In genomic region chr5:114373174-114373573, GRCm38 (mm10) we compare ENCODE assay signal across 10 mouse cellular contexts. TPM values are rescaled to one million over a fixed set of nuclear protein-coding genes. Genes with fewer than 3 reads are reported as not detected.
DNase-seq lines count a peak whose midpoint lies in the region; ATAC-seq and TF ChIP-seq lines count a peak whose summit lies in the region.
"Had no signal": no experiment of that assay in that cellular context is flagged by ENCODE, and none has a peak within 500 bp of the region (broad histone marks: within the 10 kb centered on the region; RNA-seq: fewer than 3 reads in every experiment).

No protein-coding gene starts in this region.

- TF ChIP-seq EP300 in heart, postnatal 0 days (IDR thresholded peaks at IDR 0.05; ENCODE audit: low read depth): no peak

- peak; percentile 30 for DNase-seq in adrenal gland, postnatal 25 days
- DNase-seq in adrenal gland, postnatal 14 days: no peak
- no peak for DNase-seq in heart, postnatal 0 days (ENCODE audit: low spot score)
- DNase-seq in lung, adult 18-20 months: peak; percentile 87 to 90
- DNase-seq in yolk sac, embryonic 10.5 days (ENCODE audit: low spot score): no peak
- no peak for DNase-seq in layer of hippocampus, adult 11-12 months (ENCODE audit: low spot score)
- DNase-seq in frontal cortex, adult 2 months (ENCODE audit: extremely low spot score in 1 of 2, low spot score in 1 of 2): no peak
- DNase-seq: thymus, postnatal 14 days had no signal

- no peak for TF ChIP-seq CTCF in bone marrow, adult 2 months (IDR thresholded peaks at IDR 0.05; ENCODE audit: control insufficient read depth, insufficient read depth, low read length)
- no peak for TF ChIP-seq CTCF in heart, postnatal 0 days (IDR thresholded peaks at IDR 0.05; ENCODE audit: low read depth)

- ATAC-seq in heart, postnatal 0 days (ENCODE audit: insufficient read depth, low read depth): no peak

- peaks cover 23% of the 10 kb centered on the region for H3K4me1 ChIP-seq in bone marrow, adult 2 months (ENCODE audit: control insufficient read depth, insufficient read depth, low read length)
- peaks cover 69% of the 10 kb centered on the region for H3K4me1 ChIP-seq in heart, postnatal 0 days (ENCODE audit: control insufficient read depth, insufficient read depth)

- WGBS in bone marrow, adult 2 months: 70% methylated on average over 11 of the region's 11 CpGs
- WGBS in heart, postnatal 0 days: 51% methylated on average over 11 of the region's 11 CpGs

- TF ChIP-seq POLR2A in bone marrow, adult 2 months (IDR thresholded peaks at IDR 0.05; ENCODE audit: borderline replicate concordance, control insufficient read depth, low read depth, low read length): 0 out of 2 replicates have a peak, but pooled peaks have one; percentile 6

- no peak overlapping the region for H3K9ac ChIP-seq in heart, postnatal 0 days (replicated peaks; ENCODE audit: low read depth, low read length)
- H3K9ac ChIP-seq: midbrain, embryonic 12.5 days had no signal

- H3K9me3 ChIP-seq in heart, postnatal 0 days (replicated peaks; ENCODE audit: control insufficient read depth, low read length): no peaks in the 10 kb centered on the region
- H3K9me3 ChIP-seq: midbrain, embryonic 12.5 days had no signal

- H3K27ac ChIP-seq in bone marrow, adult 2 months (ENCODE audit: control insufficient read depth, insufficient read depth, low read depth, low read length, poor library complexity): no peak overlapping the region
- H3K27ac ChIP-seq in heart, postnatal 0 days (ENCODE audit: low read depth): peak overlapping the region; percentile 78
- H3K27ac ChIP-seq: midbrain, embryonic 12.5 days had no signal

- no peaks in the 10 kb centered on the region for H3K27me3 ChIP-seq in heart, postnatal 0 days (ENCODE audit: control insufficient read depth, insufficient read depth, low read length)
- H3K27me3 ChIP-seq: midbrain, embryonic 12.5 days had no signal

- H3K36me3 ChIP-seq in heart, postnatal 0 days (replicated peaks; ENCODE audit: control insufficient read depth, insufficient read depth, low read length): peaks cover 74% of the 10 kb centered on the region

- H3K4me3 ChIP-seq in bone marrow, adult 2 months (replicated peaks; ENCODE audit: control insufficient read depth, low read depth, low read length): no peak overlapping the region
- H3K4me3 ChIP-seq in heart, postnatal 0 days (ENCODE audit: low read depth, low read length): no peak overlapping the region
- H3K4me3 ChIP-seq: midbrain, embryonic 12.5 days had no signal

- H3K4me2 ChIP-seq in heart, postnatal 0 days (ENCODE audit: low read depth, low read length): no peak overlapping the region
- H3K4me2 ChIP-seq: midbrain, embryonic 12.5 days had no signal

RNA-seq across cellular contexts. Expression of gene Kctd10, which starts 7.1 kb away (rescaled TPM):
- 53.3 and 58.5 TPM in 2 replicates for total RNA-seq in adrenal gland, postnatal 25 days (2021)
- total RNA-seq in adrenal gland, postnatal 14 days (2021): 65.5 and 75.1 TPM in 2 replicates
- polyA plus RNA-seq in bone marrow, adult 2 months (2011; ENCODE audit: insufficient read depth, insufficient read length, low replicate concordance, missing spikeins): 17.4 and 29.7 TPM in 2 replicates
- total RNA-seq in heart, postnatal 0 days (2014; rRNA removed; ENCODE audit: low replicate concordance): 83.4 and 113 TPM in 2 replicates
- polyA plus RNA-seq in heart, postnatal 0 days (2015; fragmentation: Nextera tagmentation; extraction: Ambion mirVana): 59.8 and 64.2 TPM in 2 replicates
- 56.8 and 57.4 TPM in 2 replicates for polyA plus RNA-seq in frontal cortex, adult 2 months (2012; rRNA removed)

RNA-seq across cellular contexts. Expression of gene Ube3b, which starts 7.2 kb away (rescaled TPM):
- 68.2 and 75.7 TPM in 2 replicates for total RNA-seq in adrenal gland, postnatal 25 days (2021)
- 61.5 and 74.2 TPM in 2 replicates for total RNA-seq in adrenal gland, postnatal 14 days (2021)
- 27.8 and 51.0 TPM in 2 replicates for polyA plus RNA-seq in bone marrow, adult 2 months (2011; ENCODE audit: insufficient read depth, insufficient read length, low replicate concordance, missing spikeins)
- total RNA-seq in heart, postnatal 0 days (2014; rRNA removed; ENCODE audit: low replicate concordance): 57.7 and 72.1 TPM in 2 replicates
- 28.2 and 30.5 TPM in 2 replicates for polyA plus RNA-seq in heart, postnatal 0 days (2015; fragmentation: Nextera tagmentation; extraction: Ambion mirVana)
- polyA plus RNA-seq in frontal cortex, adult 2 months (2012; rRNA removed): 80.8 and 85.5 TPM in 2 replicates

Comparison
In these comparisons a context has a peak if more than half of its experiments do, and no peak if none do; other contexts are left out.
1. DNase-seq: peak in adrenal gland, postnatal 25 days (single experiment) and lung, adult 18-20 months (2 of 2); none in adrenal gland, postnatal 14 days (single experiment), heart, postnatal 0 days (single experiment), yolk sac, embryonic 10.5 days (single experiment), layer of hippocampus, adult 11-12 months (single experiment) and frontal cortex, adult 2 months (0 of 2).